In genomic region chr11:75450936-75451335, GRCm38 (mm10) we compare ENCODE assay signal across 14 mouse cellular contexts. TPM values are rescaled to one million over a fixed set of nuclear protein-coding genes. Genes with fewer than 3 reads are reported as not detected.
DNase-seq lines count a peak whose midpoint lies in the region; ATAC-seq and TF ChIP-seq lines count a peak whose summit lies in the region.
"Had no signal": no experiment of that assay in that cellular context is flagged by ENCODE, and none has a peak within 500 bp of the region (broad histone marks: within the 10 kb centered on the region; RNA-seq: fewer than 3 reads in every experiment).

No protein-coding gene starts in this region.

- H3K36me3 ChIP-seq in heart, embryonic 10.5 days = peaks cover 42% of the 10 kb centered on the region
- peaks cover 6% of the 10 kb centered on the region; the same call in 1 of the 2 replicates for H3K36me3 ChIP-seq in limb, embryonic 11.5 days (ENCODE audit: control insufficient read depth, insufficient read depth, low read length)
- peaks cover 38% of the 10 kb centered on the region for H3K36me3 ChIP-seq in limb, embryonic 10.5 days

- TF ChIP-seq POLR2A in bone marrow, adult 2 months (IDR thresholded peaks at IDR 0.05; ENCODE audit: borderline replicate concordance, control insufficient read depth, low read depth, low read length) = peak; percentile 69; the same call in 1 of the 2 replicates

- ATAC-seq in limb, embryonic 11.5 days (ENCODE audit: insufficient number of reproducible peaks, low FRiP score, low TSS enrichment, low read depth) = no peak

- H3K9me3 ChIP-seq in heart, embryonic 10.5 days = no peaks in the 10 kb centered on the region
- H3K9me3 ChIP-seq in limb, embryonic 11.5 days (ENCODE audit: control insufficient read depth, low read length) = no peaks in the 10 kb centered on the region
- no peaks in the 10 kb centered on the region for H3K9me3 ChIP-seq in limb, embryonic 10.5 days (replicated peaks)

- TF ChIP-seq CTCF in bone marrow, adult 2 months (IDR thresholded peaks at IDR 0.05; ENCODE audit: control insufficient read depth, insufficient read depth, low read length) = no peak

- H3K4me1 ChIP-seq in heart, embryonic 10.5 days = peaks cover 44% of the 10 kb centered on the region
- peaks cover 4% of the 10 kb centered on the region; the same call in 1 of the 2 replicates for H3K4me1 ChIP-seq in limb, embryonic 11.5 days (ENCODE audit: control insufficient read depth, insufficient read depth, low read length)
- H3K4me1 ChIP-seq in limb, embryonic 10.5 days = peaks cover 24% of the 10 kb centered on the region
- peaks cover 8% of the 10 kb centered on the region for H3K4me1 ChIP-seq in bone marrow, adult 2 months (ENCODE audit: control insufficient read depth, insufficient read depth, low read length)

- DNase-seq in heart, embryonic 10.5 days (ENCODE audit: low spot score) = no peak
- DNase-seq in heart, postnatal 36 days = no peak
- DNase-seq in limb, embryonic 11.5 days (ENCODE audit: low spot score) = no peak
- no peak for DNase-seq in limb, embryonic 10.5 days (ENCODE audit: low spot score)
- DNase-seq in liver = peak; percentile 83
- no peak for DNase-seq in left cerebral cortex, adult 8-10 months (ENCODE audit: low spot score in 2 of 2)
- DNase-seq in adrenal gland, adult 18-20 months (ENCODE audit: low spot score in 2 of 2) = no peak
- DNase-seq: adrenal gland, adult 2 months; kidney, adult 2 months; lung, postnatal 14 days; thymus, postnatal 25 days had no signal

- no peaks in the 10 kb centered on the region for H3K27me3 ChIP-seq in heart, embryonic 10.5 days (ENCODE audit: insufficient read depth, poor library complexity, severe bottlenecking)
- no peaks in the 10 kb centered on the region for H3K27me3 ChIP-seq in limb, embryonic 11.5 days (ENCODE audit: control insufficient read depth, insufficient read depth, low read length)
- H3K27me3 ChIP-seq in limb, embryonic 10.5 days (ENCODE audit: low read depth, poor library complexity, severe bottlenecking) = peaks cover 8% of the 10 kb centered on the region

- 0 out of 2 replicates have a peak overlapping the region, but pooled peaks have one; percentile 18 for H3K9ac ChIP-seq in limb, embryonic 11.5 days (ENCODE audit: low read length)

- H3K4me2 ChIP-seq in limb, embryonic 11.5 days (ENCODE audit: low read depth, severe bottlenecking) = no peak overlapping the region

- intact Hi-C loops in heart, postnatal 36 days (cut with DNase I) = loop anchor here (5.0 kb wide), 2 partner anchors 121 to 274 kb away; partner anchors contain the start of gene Ovca2

- H3K27ac ChIP-seq in heart, embryonic 10.5 days = peak overlapping the region; percentile 72
- H3K27ac ChIP-seq in limb, embryonic 11.5 days (replicated peaks; ENCODE audit: low read depth, low read length) = no peak overlapping the region
- H3K27ac ChIP-seq in limb, embryonic 10.5 days = no peak overlapping the region
- H3K27ac ChIP-seq in bone marrow, adult 2 months (ENCODE audit: control insufficient read depth, insufficient read depth, low read depth, low read length, poor library complexity) = peak overlapping the region; percentile 90

- WGBS in heart, embryonic 10.5 days = 70% methylated on average over 15 of the region's 15 CpGs
- 88% methylated on average over 15 of the region's 15 CpGs for WGBS in limb, embryonic 11.5 days
- WGBS in limb, embryonic 10.5 days = 90% methylated on average over 15 of the region's 15 CpGs
- 67% methylated on average over 15 of the region's 15 CpGs for WGBS in bone marrow, adult 2 months

- H3K4me3 ChIP-seq in heart, embryonic 10.5 days = no peak overlapping the region
- H3K4me3 ChIP-seq in limb, embryonic 11.5 days (ENCODE audit: low read depth, low read length) = no peak overlapping the region
- H3K4me3 ChIP-seq in limb, embryonic 10.5 days = no peak overlapping the region
- peak overlapping the region; percentile 66 for H3K4me3 ChIP-seq in bone marrow, adult 2 months (replicated peaks; ENCODE audit: control insufficient read depth, low read depth, low read length)
- H3K4me3 ChIP-seq: myocyte had no signal

RNA-seq across cellular contexts. Expression of gene Wdr81, which starts 3.6 kb away (rescaled TPM):
- polyA plus RNA-seq in heart, embryonic 10.5 days (2016; fragmentation: Nextera tagmentation; extraction: Ambion mirVana) = 6.9 and 7.6 TPM in 2 replicates
- total RNA-seq in heart, postnatal 36 days (2021) = 10 to 100 TPM in 1 of 2 experiments, 1 to 10 TPM in 1; 8.7 to 10.4 TPM
- 3.3 and 3.4 TPM in 2 replicates for polyA plus RNA-seq in limb, embryonic 11.5 days (2014; fragmentation: Nextera tagmentation; extraction: Ambion mirVana)
- polyA plus RNA-seq in limb, embryonic 10.5 days (2016; fragmentation: Nextera tagmentation; extraction: Ambion mirVana) = 5.6 and 6.6 TPM in 2 replicates
- polyA plus RNA-seq in bone marrow, adult 2 months (2011; ENCODE audit: insufficient read depth, insufficient read length, low replicate concordance, missing spikeins) = 21.0 and 33.5 TPM in 2 replicates
- 10 to 100 TPM; 20.2 to 22.5 (median 22.0) TPM for total RNA-seq in left cerebral cortex, adult 8-10 months (2022)
- 10 to 100 TPM; 11.5 to 15.3 TPM for total RNA-seq in adrenal gland, adult 18-20 months (2021)

RNA-seq across cellular contexts. Expression of gene Tlcd2, which starts 10.6 kb away (rescaled TPM):
- polyA plus RNA-seq in heart, embryonic 10.5 days (2016; fragmentation: Nextera tagmentation; extraction: Ambion mirVana) = 12.8 and 21.3 TPM in 2 replicates
- 1 to 10 TPM; 5.4 to 7.1 TPM for total RNA-seq in heart, postnatal 36 days (2021)
- polyA plus RNA-seq in limb, embryonic 11.5 days (2014; fragmentation: Nextera tagmentation; extraction: Ambion mirVana) = 10.4 and 11.3 TPM in 2 replicates
- 9.2 and 9.8 TPM in 2 replicates for polyA plus RNA-seq in limb, embryonic 10.5 days (2016; fragmentation: Nextera tagmentation; extraction: Ambion mirVana)
- polyA plus RNA-seq in bone marrow, adult 2 months (2011; ENCODE audit: insufficient read depth, insufficient read length, low replicate concordance, missing spikeins) = 1.2 and 5.0 TPM in 2 replicates
- total RNA-seq in left cerebral cortex, adult 8-10 months (2022) = under 1 TPM; 0.62 to 0.99 (median 0.82) TPM
- total RNA-seq in adrenal gland, adult 18-20 months (2021) = 1 to 10 TPM; 8.1 to 9.1 TPM

RNA-seq across cellular contexts. Expression of gene Serpinf2, which starts 11.5 kb away (rescaled TPM):
- 3.6 and 98.2 TPM in 2 replicates for polyA plus RNA-seq in heart, embryonic 10.5 days (2016; fragmentation: Nextera tagmentation; extraction: Ambion mirVana)
- total RNA-seq in heart, postnatal 36 days (2021) = not detected
- polyA plus RNA-seq in limb, embryonic 11.5 days (2014; fragmentation: Nextera tagmentation; extraction: Ambion mirVana) = 0.52 TPM in 1 of 2 replicates, not detected in the other
- 0.36 TPM in 1 of 2 replicates, not detected in the other for polyA plus RNA-seq in limb, embryonic 10.5 days (2016; fragmentation: Nextera tagmentation; extraction: Ambion mirVana)
- 0.70 and 2.2 TPM in 2 replicates for polyA plus RNA-seq in bone marrow, adult 2 months (2011; ENCODE audit: insufficient read depth, insufficient read length, low replicate concordance, missing spikeins)
- under 1 TPM in 3 of 4 experiments, not detected in 1; 0.27 to 0.84 (median 0.43) TPM for total RNA-seq in left cerebral cortex, adult 8-10 months (2022)
- total RNA-seq in adrenal gland, adult 18-20 months (2021) = not detected
- total RNA-seq: heart, adult 8-10 months had no signal

RNA-seq across cellular contexts. Expression of gene Serpinf1, which starts 28.4 kb away (rescaled TPM):
- polyA plus RNA-seq in heart, embryonic 10.5 days (2016; fragmentation: Nextera tagmentation; extraction: Ambion mirVana) = 53.6 and 168 TPM in 2 replicates
- 10 to 100 TPM; 25.4 to 26.1 TPM for total RNA-seq in heart, postnatal 36 days (2021)
- 174 and 194 TPM in 2 replicates for polyA plus RNA-seq in limb, embryonic 11.5 days (2014; fragmentation: Nextera tagmentation; extraction: Ambion mirVana)
- 214 and 217 TPM in 2 replicates for polyA plus RNA-seq in limb, embryonic 10.5 days (2016; fragmentation: Nextera tagmentation; extraction: Ambion mirVana)
- 16.7 and 18.3 TPM in 2 replicates for polyA plus RNA-seq in bone marrow, adult 2 months (2011; ENCODE audit: insufficient read depth, insufficient read length, low replicate concordance, missing spikeins)
- 10 to 100 TPM in 2 of 4 experiments, 1 to 10 TPM in 2; 8.5 to 17.8 (median 11.3) TPM for total RNA-seq in left cerebral cortex, adult 8-10 months (2022)
- 10 to 100 TPM; 13.7 to 28.0 TPM for total RNA-seq in adrenal gland, adult 18-20 months (2021)

RNA-seq across cellular contexts. Expression of gene Prpf8, which starts 35.7 kb away (rescaled TPM):
- 49.2 and 53.7 TPM in 2 replicates for polyA plus RNA-seq in heart, embryonic 10.5 days (2016; fragmentation: Nextera tagmentation; extraction: Ambion mirVana)
- 10 to 100 TPM; 82.9 to 92.8 TPM for total RNA-seq in heart, postnatal 36 days (2021)
- polyA plus RNA-seq in limb, embryonic 11.5 days (2014; fragmentation: Nextera tagmentation; extraction: Ambion mirVana) = 111 and 123 TPM in 2 replicates
- 81.7 and 82.6 TPM in 2 replicates for polyA plus RNA-seq in limb, embryonic 10.5 days (2016; fragmentation: Nextera tagmentation; extraction: Ambion mirVana)
- polyA plus RNA-seq in bone marrow, adult 2 months (2011; ENCODE audit: insufficient read depth, insufficient read length, low replicate concordance, missing spikeins) = 18.5 and 35.4 TPM in 2 replicates
- 100 to 1,000 TPM; 138 to 159 (median 149) TPM for total RNA-seq in left cerebral cortex, adult 8-10 months (2022)
- 100 to 1,000 TPM; 118 to 147 TPM for total RNA-seq in adrenal gland, adult 18-20 months (2021)

Comparison
In these comparisons a context has a peak if more than half of its experiments do, and no peak if none do; other contexts are left out.
1. H3K27ac ChIP-seq: peak in heart, embryonic 10.5 days (single experiment) and bone marrow, adult 2 months (single experiment); none in limb, embryonic 11.5 days (single experiment) and limb, embryonic 10.5 days (single experiment).